Mouse (Mus musculus) heart, adult 2 months (tissue): ENCODE measurements around the gene Wdr37. TPM values are rescaled to one million over a fixed set of nuclear protein-coding genes. Genes with fewer than 3 reads are reported as not detected.
"Not testable (repeated sequence)": the region's sequence is repeated elsewhere in the genome, so short reads cannot be mapped to it uniquely, and the experiment has no call there.

Experiments
- DNase-seq, 2 experiments: peaks; one replicate each; pipeline ENCODE4 v3.0.0; 2021
- H3K27ac ChIP-seq: fragments of 200-600 bp; 2 replicates; pipeline ENCODE4 v1.8.1; 2022
- H3K27me3 ChIP-seq: fragments of 200-500 bp; 2 replicates; pipeline ENCODE4 v1.6.1; 2012; ENCODE audit warnings: mild to moderate bottlenecking, low read length, inconsistent platforms, mixed read lengths; ENCODE audit not compliant: control insufficient read depth, insufficient read depth
- H3K36me3 ChIP-seq: fragments of 200-500 bp; 2 replicates; pipeline ENCODE4 v1.6.1; 2012; ENCODE audit warnings: low read length, inconsistent platforms; ENCODE audit not compliant: control insufficient read depth, insufficient read depth
- H3K4me1 ChIP-seq: fragments of 200-500 bp; 2 replicates; pipeline ENCODE4 v1.6.1; 2011; ENCODE audit warnings: low read length; ENCODE audit not compliant: control insufficient read depth, insufficient read depth
- H3K4me3 ChIP-seq: fragments of 200-600 bp; 2 replicates; pipeline ENCODE4 v1.8.1; 2022
- H3K79me2 ChIP-seq: fragments of 200-500 bp; replicated peaks from 2 replicates; pipeline ENCODE4 v1.6.1; 2012; ENCODE audit warnings: mild to moderate bottlenecking, inconsistent platforms, low read length, moderate library complexity, mixed read lengths; ENCODE audit not compliant: control insufficient read depth, insufficient read depth
- H3K9ac ChIP-seq: fragments of 200-500 bp; 2 replicates; pipeline ENCODE4 v1.6.1; 2012; ENCODE audit warnings: low read depth, mild to moderate bottlenecking, control low read depth, inconsistent platforms, low read length, mixed read lengths
- CTCF ChIP-seq: fragments of 200-600 bp; IDR thresholded peaks from 2 replicates; pipeline ENCODE4 v1.8.1; 2022; ENCODE audit warnings: antibody characterized with exemption, mild to moderate bottlenecking, moderate library complexity
- EP300 ChIP-seq: fragments of 200-500 bp; IDR thresholded peaks from 2 replicates; pipeline ENCODE4 v1.6.1; 2011; ENCODE audit warnings: low read depth, low read length, control low read depth; ENCODE audit not compliant: insufficient read depth
- POLR2A ChIP-seq: fragments of 200-500 bp; IDR thresholded peaks from 2 replicates; pipeline ENCODE4 v1.6.1; 2011; ENCODE audit warnings: mild to moderate bottlenecking, low read depth, low read length, control low read depth; ENCODE audit not compliant: insufficient read depth
- WGBS: fragments of 180-500 bp; shearing (Covaris S2); methylation state at CpG from one replicate; pipeline ENCODE4 v1.1.7; 2018; 5-methylcytosine and 5-hydroxymethylcytosine counted together
- intact Hi-C: fragments of 180-260 bp; cut with DNase I; formaldehyde crosslinking; loops from one replicate; pipeline ENCODE4 v1.15.1; 2025
- polyA plus RNA-seq: library from polyadenylated mRNA; depleted of rRNA; stranded (reverse); fragments of >200 nt; gene quantifications from 2 replicates; pipeline ENCODE4 v1.2.3, GENCODE M21; 2012
- total RNA-seq, 2 experiments: library from RNA; stranded (reverse); gene quantifications; 2 replicates each; pipeline ENCODE4 v1.2.3; 2021

The Wdr37 gene
- total and polyA plus RNA-seq, 3 experiments: 12.6 to 38.7 (median 33.3) TPM

GRCm38 (mm10) chr13:8847702-8848101 lies 24.0 kb downstream of the Wdr37 start:
- Histone ChIP-seq H3K27ac (no peak overlapping the region), H3K79me2 (peaks cover 2% of the 10 kb centered on the region; the same call in 1 of the 2 replicates), H3K9ac (no peak overlapping the region), H3K4me3 (no peak overlapping the region), H3K27me3 (no peaks in the 10 kb centered on the region), H3K4me1 (no peaks in the 10 kb centered on the region; the same call in none of the 2 replicates), H3K36me3 (peaks cover 13% of the 10 kb centered on the region)
- TF ChIP-seq EP300 (0 out of 2 replicates have a peak, but pooled peaks have one; percentile 20), CTCF (peak; percentile 90), POLR2A (no peak)
- 45% methylated on average over 2 of the region's 2 CpGs for WGBS
- intact Hi-C loops: no loop called here
- DNase-seq: peak in 1 of 2 experiments; percentile 16

- H3K79me2 ChIP-seq: no peaks in the 10 kb centered on the region; the same call in 1 of the 2 replicates
- H3K27me3 ChIP-seq: no peaks in the 10 kb centered on the region
- intact Hi-C loops: no loop called here
- no peak overlapping the region for H3K4me3 ChIP-seq
- H3K36me3 ChIP-seq: peaks cover 39% of the 10 kb centered on the region
- H3K4me1 ChIP-seq: peaks cover 15% of the 10 kb centered on the region
- no peak for DNase-seq
- no peak for TF ChIP-seq POLR2A
- no peak overlapping the region for H3K27ac ChIP-seq
- 77% methylated on average over 3 of the region's 3 CpGs for WGBS
- no peak overlapping the region for H3K9ac ChIP-seq
These were observed 29.4 kb downstream of the Wdr37 start for GRCm38 (mm10) chr13:8842273-8842672.

GRCm38 (mm10) chr13:8841846-8842245 lies 29.9 kb downstream of the Wdr37 start:
- WGBS: 95% methylated on average over 7 of the region's 7 CpGs
- Histone ChIP-seq H3K27ac (peak overlapping the region; percentile 85), H3K4me1 (peaks cover 15% of the 10 kb centered on the region), H3K36me3 (peaks cover 36% of the 10 kb centered on the region)
- not testable (repeated sequence) for H3K27me3 ChIP-seq, DNase-seq, H3K4me3 ChIP-seq, H3K79me2 ChIP-seq, H3K9ac ChIP-seq
- intact Hi-C loops: loop anchor here (2.0 kb wide), 1 partner anchor 43 kb away; the partner anchor contains the start of gene Idi1

- H3K9ac ChIP-seq: no peak overlapping the region
- TF ChIP-seq EP300: no peak
- no peak for TF ChIP-seq CTCF
- no peak for TF ChIP-seq POLR2A
- H3K79me2 ChIP-seq: no peaks in the 10 kb centered on the region; the same call in 1 of the 2 replicates
- WGBS: 50% methylated on average over 2 of the region's 2 CpGs
- intact Hi-C loops: loop anchor here (2.0 kb wide), 1 partner anchor 44 kb away; the partner anchor contains the start of gene Idi1
- no peak overlapping the region for H3K4me3 ChIP-seq
- peak overlapping the region; percentile 85 for H3K27ac ChIP-seq
- H3K27me3 ChIP-seq: no peaks in the 10 kb centered on the region
- peaks cover 15% of the 10 kb centered on the region for H3K4me1 ChIP-seq
- H3K36me3 ChIP-seq: peaks cover 36% of the 10 kb centered on the region
- no peak for DNase-seq
These were observed 30.8 kb downstream of the Wdr37 start for GRCm38 (mm10) chr13:8840941-8841340.

- Histone ChIP-seq H3K79me2 (no peaks in the 10 kb centered on the region), H3K36me3 (peaks cover 36% of the 10 kb centered on the region), H3K27ac (peak overlapping the region; percentile 85), H3K9ac (no peak overlapping the region; the same call in 1 of the 2 replicates), H3K27me3 (no peaks in the 10 kb centered on the region), H3K4me1 (peaks cover 15% of the 10 kb centered on the region), H3K4me3 (peak overlapping the region; percentile 14; the same call in 1 of the 2 replicates)
- peak; percentile 42 to 64 for DNase-seq
- TF ChIP-seq CTCF (no peak), POLR2A (peak; percentile 58; the same call in 1 of the 2 replicates), EP300 (peak; percentile 84)
- 46% methylated on average over 6 of the region's 6 CpGs for WGBS
- intact Hi-C loops: loop anchor here (2.0 kb wide), 2 partner anchors 31 to 45 kb away; partner anchors contain the start of genes Idi1 and Wdr37
These were observed 31.8 kb downstream of the Wdr37 start for GRCm38 (mm10) chr13:8839937-8840336.

GRCm38 (mm10) chr13:8839111-8839510 lies 32.6 kb downstream of the Wdr37 start:
- H3K4me3 ChIP-seq: no peak overlapping the region
- WGBS: 56% methylated on average over 10 of the region's 10 CpGs
- H3K36me3 ChIP-seq: peaks cover 39% of the 10 kb centered on the region
- intact Hi-C loops: loop anchor here (2.0 kb wide), 1 partner anchor 32 kb away; the partner anchor contains the start of gene Wdr37
- peaks cover 15% of the 10 kb centered on the region for H3K4me1 ChIP-seq
- H3K27me3 ChIP-seq: no peaks in the 10 kb centered on the region
- no peaks in the 10 kb centered on the region for H3K79me2 ChIP-seq
- no peak overlapping the region for H3K9ac ChIP-seq
- peak overlapping the region; percentile 85 for H3K27ac ChIP-seq
- DNase-seq: peak in 1 of 2 experiments; percentile 13
- TF ChIP-seq CTCF (peak; percentile 33; the same call in 1 of the 2 replicates), EP300 (no peak), POLR2A (peak; percentile 36; the same call in 1 of the 2 replicates)
